ENCODE assay signal across 20 mouse cellular contexts in the genomic region with DNA sequence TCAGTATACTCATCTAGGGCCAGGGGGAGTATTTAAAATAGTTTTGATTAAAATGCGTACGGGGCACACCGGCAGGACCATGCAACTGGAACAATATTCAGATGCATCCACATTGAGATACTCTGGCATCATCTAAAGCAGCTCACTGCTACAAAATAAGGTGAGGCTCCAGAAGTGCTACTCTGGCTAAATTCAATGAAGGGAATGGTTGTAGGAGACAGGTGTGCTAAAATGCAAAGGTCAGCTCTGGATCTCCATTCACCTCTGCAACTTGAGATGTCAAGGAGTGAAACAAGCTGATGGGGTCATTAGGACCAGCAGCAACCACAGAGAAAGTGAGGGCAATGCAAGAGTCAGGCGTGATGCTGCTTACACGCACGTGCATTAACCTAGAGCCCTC. TPM values are rescaled to one million over a fixed set of nuclear protein-coding genes. Genes with fewer than 3 reads are reported as not detected.
DNase-seq lines count a peak whose midpoint lies in the region; ATAC-seq lines count a peak whose summit lies in the region.
"Had no signal": no experiment of that assay in that cellular context is flagged by ENCODE, and none has a peak within 500 bp of the region (broad histone marks: within the 10 kb centered on the region; RNA-seq: fewer than 3 reads in every experiment).

No protein-coding gene starts in this region.

- H3K9me3 ChIP-seq in hindbrain, embryonic 13.5 days: no peaks in the 10 kb centered on the region
- H3K9me3 ChIP-seq in hindbrain, embryonic 16.5 days (ENCODE audit: control insufficient read depth, low read length): no peaks in the 10 kb centered on the region
- no peaks in the 10 kb centered on the region for H3K9me3 ChIP-seq in neural tube, embryonic 12.5 days
- H3K9me3 ChIP-seq in midbrain, embryonic 15.5 days: no peaks in the 10 kb centered on the region
- H3K9me3 ChIP-seq: limb, embryonic 15.5 days had no signal

- peaks cover 55% of the 10 kb centered on the region for H3K36me3 ChIP-seq in hindbrain, embryonic 13.5 days
- H3K36me3 ChIP-seq in hindbrain, embryonic 16.5 days (ENCODE audit: control insufficient read depth, insufficient read depth, low read length): peaks cover 29% of the 10 kb centered on the region
- H3K36me3 ChIP-seq in neural tube, embryonic 12.5 days: peaks cover 50% of the 10 kb centered on the region
- peaks cover 35% of the 10 kb centered on the region for H3K36me3 ChIP-seq in midbrain, embryonic 15.5 days (replicated peaks)

- peaks cover 31% of the 10 kb centered on the region for H3K4me1 ChIP-seq in hindbrain, embryonic 13.5 days (replicated peaks)
- H3K4me1 ChIP-seq in hindbrain, embryonic 16.5 days (ENCODE audit: control insufficient read depth, insufficient read depth, low read depth, low read length): peaks cover 20% of the 10 kb centered on the region
- peaks cover 24% of the 10 kb centered on the region for H3K4me1 ChIP-seq in neural tube, embryonic 12.5 days
- peaks cover 27% of the 10 kb centered on the region for H3K4me1 ChIP-seq in midbrain, embryonic 15.5 days

- no peak overlapping the region for H3K4me3 ChIP-seq in hindbrain, embryonic 13.5 days
- no peak overlapping the region for H3K4me3 ChIP-seq in hindbrain, embryonic 16.5 days (ENCODE audit: low read length)
- no peak overlapping the region for H3K4me3 ChIP-seq in neural tube, embryonic 12.5 days
- no peak overlapping the region for H3K4me3 ChIP-seq in midbrain, embryonic 15.5 days
- H3K4me3 ChIP-seq: limb, embryonic 15.5 days had no signal

- ATAC-seq in hindbrain, embryonic 13.5 days (ENCODE audit: low FRiP score): no peak
- ATAC-seq in hindbrain, embryonic 16.5 days: no peak
- ATAC-seq in neural tube, embryonic 12.5 days (ENCODE audit: low FRiP score, low read depth): no peak
- no peak for ATAC-seq in midbrain, embryonic 15.5 days (replicated peaks)
- ATAC-seq: inflammation-experienced regulatory T-cells, adult 6 months had no signal

- no peak overlapping the region for H3K9ac ChIP-seq in hindbrain, embryonic 13.5 days
- no peak overlapping the region for H3K9ac ChIP-seq in hindbrain, embryonic 16.5 days (ENCODE audit: low read depth, low read length)
- H3K9ac ChIP-seq in neural tube, embryonic 12.5 days: no peak overlapping the region
- no peak overlapping the region for H3K9ac ChIP-seq in midbrain, embryonic 15.5 days
- H3K9ac ChIP-seq: limb, embryonic 15.5 days; lung, embryonic 14.5 days had no signal

- peak overlapping the region; percentile 95 for H3K4me2 ChIP-seq in hindbrain, embryonic 13.5 days
- H3K4me2 ChIP-seq in hindbrain, embryonic 16.5 days (ENCODE audit: low read length): no peak overlapping the region
- peak overlapping the region; percentile 84; the same call in 1 of the 2 replicates for H3K4me2 ChIP-seq in neural tube, embryonic 12.5 days (replicated peaks)
- peak overlapping the region; percentile 69 for H3K4me2 ChIP-seq in midbrain, embryonic 15.5 days
- H3K4me2 ChIP-seq: limb, embryonic 15.5 days had no signal

- H3K27me3 ChIP-seq in hindbrain, embryonic 13.5 days: no peaks in the 10 kb centered on the region
- no peaks in the 10 kb centered on the region for H3K27me3 ChIP-seq in hindbrain, embryonic 16.5 days (replicated peaks; ENCODE audit: control insufficient read depth, insufficient read depth, low read length)
- H3K27me3 ChIP-seq in neural tube, embryonic 12.5 days (replicated peaks): no peaks in the 10 kb centered on the region
- H3K27me3 ChIP-seq in midbrain, embryonic 15.5 days (replicated peaks): no peaks in the 10 kb centered on the region
- H3K27me3 ChIP-seq: limb, embryonic 15.5 days had no signal

- no peak for DNase-seq in neural tube, embryonic 10.5 days (ENCODE audit: extremely low spot score, low spot score)
- no peak for DNase-seq in frontal cortex, postnatal 25 days (ENCODE audit: low spot score in 2 of 2)
- DNase-seq in urinary bladder, postnatal 14 days (ENCODE audit: low spot score): no peak
- DNase-seq: adrenal gland, postnatal 14 days; cerebellum, adult 11-12 months; cerebellum, postnatal 36 days; heart, adult 18-20 months; kidney, adult 9 months; kidney, postnatal 36 days; lung, embryonic 14.5 days; lung, postnatal 4 days; thymus, postnatal 4 days had no signal

- H3K27ac ChIP-seq in hindbrain, embryonic 13.5 days: no peak overlapping the region
- H3K27ac ChIP-seq in hindbrain, embryonic 16.5 days (ENCODE audit: low read depth, low read length): no peak overlapping the region
- no peak overlapping the region for H3K27ac ChIP-seq in neural tube, embryonic 12.5 days
- no peak overlapping the region for H3K27ac ChIP-seq in midbrain, embryonic 15.5 days
- H3K27ac ChIP-seq: limb, embryonic 15.5 days had no signal

- WGBS in hindbrain, embryonic 13.5 days: 93% methylated on average over 6 of the region's 6 CpGs
- 92% methylated on average over 6 of the region's 6 CpGs for WGBS in hindbrain, embryonic 16.5 days
- WGBS in neural tube, embryonic 12.5 days: 85% methylated on average over 6 of the region's 6 CpGs
- WGBS in midbrain, embryonic 15.5 days: 90% methylated on average over 6 of the region's 6 CpGs

RNA-seq across cellular contexts. Expression of a gene that starts 2.6 kb away (rescaled TPM):
- polyA plus RNA-seq in hindbrain, embryonic 13.5 days (2015; fragmentation: Nextera tagmentation; extraction: Ambion mirVana): 120 and 126 TPM in 2 replicates
- 89.2 and 107 TPM in 2 replicates for polyA plus RNA-seq in hindbrain, embryonic 16.5 days (2015; fragmentation: Nextera tagmentation; extraction: Ambion mirVana)
- 135 and 139 TPM in 2 replicates for polyA plus RNA-seq in neural tube, embryonic 12.5 days (2016; fragmentation: Nextera tagmentation; extraction: Ambion mirVana)
- 106 and 113 TPM in 2 replicates for polyA plus RNA-seq in midbrain, embryonic 15.5 days (2015; fragmentation: Nextera tagmentation; extraction: Ambion mirVana)

RNA-seq across cellular contexts. Expression of a gene that starts 25.7 kb away (rescaled TPM):
- polyA plus RNA-seq in hindbrain, embryonic 13.5 days (2015; fragmentation: Nextera tagmentation; extraction: Ambion mirVana): 0.21 TPM in 1 of 2 replicates, not detected in the other
- polyA plus RNA-seq in hindbrain, embryonic 16.5 days (2015; fragmentation: Nextera tagmentation; extraction: Ambion mirVana): not detected in 2 replicates
- not detected in 2 replicates for polyA plus RNA-seq in neural tube, embryonic 12.5 days (2016; fragmentation: Nextera tagmentation; extraction: Ambion mirVana)
- 0.13 TPM in 2 replicates for polyA plus RNA-seq in midbrain, embryonic 15.5 days (2015; fragmentation: Nextera tagmentation; extraction: Ambion mirVana)
- polyA plus RNA-seq: embryonic facial prominence, embryonic 11.5 days; heart, postnatal 0 days; inflammation-experienced regulatory T-cells, adult 6 months; limb, embryonic 15.5 days; lung, embryonic 14.5 days had no signal
